Mouse (Mus musculus) bone marrow macrophage, adult 2 months (primary cell): ENCODE results near the gene Fto.

Source experiments
- CTCF ChIP-seq: IDR thresholded peaks from 2 replicates; pipeline ENCODE4 v1.5.1; 2012; ENCODE audit warnings: low read depth, mild to moderate bottlenecking, low read length, moderate library complexity
- POLR2A ChIP-seq: IDR thresholded peaks from 2 replicates; pipeline ENCODE4 v1.6.1; 2012; ENCODE audit warnings: mild to moderate bottlenecking, low read depth, low read length, borderline replicate concordance

- TF ChIP-seq CTCF, result no peak
- TF ChIP-seq POLR2A, result no peak
These were observed 334.6 kb downstream of the Fto start for GRCm38 (mm10) chr8:91647959-91648358.
